Mouse (Mus musculus) naive thymus-derived CD4-positive, alpha-beta T cell, adult 2 months (primary cell): ENCODE results near the gene Psmc3ip.

Experiments
- DNase-seq: peaks from one replicate; pipeline ENCODE4 v3.0.0-alpha.2; 2011; ENCODE audit warnings: low read depth

The Psmc3ip gene

DNA sequence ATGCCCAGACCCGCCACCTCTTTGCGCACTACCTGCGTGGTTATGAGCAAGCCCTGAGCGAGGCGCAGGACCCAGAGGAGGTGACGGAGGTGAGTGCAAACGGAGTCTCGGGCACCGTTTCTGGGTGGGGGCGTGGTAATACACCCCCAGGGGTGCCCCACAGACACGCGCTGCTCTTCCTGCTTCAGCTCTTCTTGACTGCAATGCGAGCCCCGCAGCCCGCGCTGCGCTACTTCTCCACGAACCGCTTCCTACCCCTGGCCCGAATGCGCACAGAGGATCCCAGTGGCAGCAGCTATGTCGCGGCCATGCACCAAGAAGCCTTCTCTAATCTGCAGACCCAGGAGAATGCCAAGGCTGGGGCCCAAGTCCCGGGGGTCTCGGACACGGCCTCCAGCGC is 15.5 kb downstream of the Psmc3ip start:
- peak; percentile 46 for DNase-seq

DNA sequence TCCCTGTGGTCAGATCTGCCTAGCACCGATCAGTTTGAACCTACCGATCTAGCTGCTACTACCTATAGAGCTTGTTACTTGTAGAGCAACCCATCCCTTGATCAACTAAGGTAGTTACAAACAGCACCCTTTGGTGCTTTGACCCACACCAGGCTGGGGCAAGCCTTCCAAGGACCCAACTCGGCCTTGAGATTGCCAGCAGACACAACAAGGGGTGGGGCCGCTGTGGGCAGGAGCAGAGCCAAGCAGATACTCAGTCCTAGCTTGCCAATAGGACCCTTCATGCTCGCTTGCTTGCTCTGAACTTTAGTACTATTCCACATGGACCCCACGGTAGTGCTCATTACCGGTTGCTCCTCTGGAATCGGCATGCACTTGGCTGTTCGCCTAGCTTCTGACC is 17.1 kb downstream of the Psmc3ip start, which contains the start of gene Hsd17b1:
Hsd17b1 (plus strand) TSS at position 291 of the 400 bp plus-strand sequence.
- no peak for DNase-seq

- no peak for DNase-seq
These were observed 23.3 kb downstream of the Psmc3ip start for GRCm38 (mm10) chr11:101071810-101072428.

DNA sequence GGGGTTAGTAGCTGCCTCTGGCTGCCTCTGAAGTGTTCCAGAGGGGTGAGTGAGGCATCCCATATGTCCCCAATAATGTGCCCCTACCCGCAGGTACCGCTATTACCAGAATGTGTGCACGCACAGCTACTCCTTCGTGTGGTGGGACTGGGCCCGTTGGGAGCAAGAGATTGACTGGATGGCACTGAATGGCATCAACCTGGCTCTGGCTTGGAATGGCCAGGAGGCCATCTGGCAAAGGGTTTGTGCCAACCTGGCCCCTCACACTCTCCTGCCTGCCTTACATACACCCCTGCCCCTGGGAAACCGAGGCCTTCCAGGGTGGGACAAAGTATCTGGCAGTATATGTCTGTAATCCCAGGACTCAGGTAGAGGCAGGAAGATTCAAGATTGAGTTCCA is 24.2 kb downstream of the Psmc3ip start:
- no peak for DNase-seq

DNA sequence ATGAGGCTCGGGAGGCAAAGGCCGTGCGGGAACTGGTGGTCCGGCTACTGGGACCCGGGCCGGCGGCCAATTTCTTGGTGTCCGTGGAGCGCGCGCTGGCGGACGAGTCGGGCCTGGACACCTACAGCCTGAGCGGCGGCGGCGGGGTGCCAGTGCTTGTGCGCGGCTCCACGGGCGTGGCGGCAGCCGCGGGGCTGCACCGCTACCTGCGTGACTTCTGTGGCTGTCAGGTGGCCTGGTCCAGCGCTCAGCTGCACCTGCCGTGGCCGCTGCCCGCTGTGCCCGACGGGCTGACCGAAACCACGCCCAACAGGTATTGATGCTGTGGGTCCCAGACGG is 25.1 kb downstream of the Psmc3ip start:
- no peak for DNase-seq

DNA sequence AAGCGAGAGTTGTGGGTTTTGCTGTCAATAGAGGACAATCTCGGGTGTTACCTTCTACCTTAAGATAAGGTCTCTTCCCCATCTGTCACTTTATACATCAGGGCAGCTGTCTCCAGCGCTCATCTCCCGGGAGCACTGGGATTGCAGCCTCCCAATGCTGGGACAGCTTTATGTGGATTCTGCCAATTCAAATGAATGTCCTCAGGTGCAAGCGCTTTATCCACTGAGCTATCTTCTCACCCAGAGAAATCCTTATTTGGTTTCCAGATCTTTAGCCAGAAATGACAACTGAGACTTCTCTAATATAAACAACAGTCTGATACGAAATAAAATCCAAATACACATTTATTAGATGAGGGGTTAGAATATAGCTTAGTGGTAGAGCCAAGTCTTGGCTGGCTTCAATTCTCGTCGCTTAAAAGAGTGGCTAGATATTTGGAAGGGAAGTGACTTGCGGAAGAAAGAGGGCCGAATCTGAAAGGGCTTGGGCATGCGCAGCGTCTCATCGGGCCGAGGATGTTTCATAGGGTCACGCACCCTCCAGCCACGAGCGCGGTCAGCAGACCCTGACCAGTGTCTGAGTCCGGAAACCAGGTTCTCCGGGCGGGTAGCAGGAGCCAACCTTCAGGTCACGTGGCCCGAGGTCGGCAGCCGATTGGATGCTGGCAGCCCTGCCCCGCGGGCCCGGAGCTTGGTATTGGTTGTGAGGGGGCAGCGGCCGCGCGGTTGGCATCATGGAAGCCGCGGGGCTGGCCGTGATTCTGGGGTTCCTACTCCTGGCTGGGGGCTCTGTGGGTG is 25.6 kb downstream of the Psmc3ip start, which contains the start of gene Naglu:
Naglu (plus strand) TSS at position 622 of the 798 bp plus-strand sequence.
- peak; percentile 90 for DNase-seq

DNA sequence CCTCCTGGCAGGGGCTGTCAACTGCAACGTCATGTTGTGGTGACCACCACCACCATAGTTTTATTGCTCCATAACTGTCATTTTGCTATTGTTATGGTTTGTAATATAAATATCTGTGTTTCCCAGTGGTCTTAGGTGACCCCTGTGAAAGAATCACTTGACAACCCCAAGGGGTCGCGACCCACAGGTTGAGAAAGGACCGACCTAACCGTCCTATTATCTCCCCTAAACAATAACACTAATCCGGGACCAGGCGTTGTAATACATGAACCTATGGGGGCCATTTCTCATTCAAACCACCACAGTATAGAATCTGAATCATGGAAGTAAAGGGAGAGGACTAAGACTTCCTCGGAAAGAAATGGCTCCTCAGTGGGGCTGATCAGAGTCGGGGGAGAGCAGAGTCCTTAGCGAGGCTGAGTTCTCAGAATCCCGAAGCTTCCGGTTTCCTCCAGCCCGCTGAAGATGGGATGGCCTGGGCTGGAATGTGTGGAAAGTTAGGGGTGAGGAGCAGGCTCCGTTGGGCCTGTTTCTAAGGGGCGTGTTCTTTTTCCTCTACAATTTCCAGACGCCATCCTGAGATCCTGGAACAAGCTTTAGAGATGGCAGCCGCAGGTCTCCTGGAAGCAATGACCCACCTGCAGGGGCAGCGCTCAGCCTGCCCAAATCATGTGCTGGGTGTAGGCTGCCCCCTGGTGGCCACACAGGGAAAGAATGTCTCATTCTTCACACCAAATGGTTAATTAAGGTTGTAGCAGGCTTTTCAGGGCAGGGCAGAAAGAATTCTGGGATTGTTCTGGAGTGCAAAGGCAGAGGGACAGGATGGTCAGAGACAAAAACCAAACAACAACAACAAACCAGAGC is 28.5 kb downstream of the Psmc3ip start:
- peak; percentile 88 for DNase-seq

GRCm38 (mm10) chr11:101065002-101065401 is 30.2 kb downstream of the Psmc3ip start:
- no peak for DNase-seq

GRCm38 (mm10) chr11:101064462-101064861 is 30.8 kb downstream of the Psmc3ip start:
- DNase-seq: peak; percentile 39

- peak; percentile 72 for DNase-seq
These were observed 31.4 kb downstream of the Psmc3ip start for GRCm38 (mm10) chr11:101063676-101064327.

- DNase-seq: no peak
These were observed 32.1 kb downstream of the Psmc3ip start for GRCm38 (mm10) chr11:101062971-101063675.

- DNase-seq: no peak
These were observed 32.9 kb downstream of the Psmc3ip start for GRCm38 (mm10) chr11:101062165-101062884.

- DNase-seq: no peak
These were observed 34.2 kb downstream of the Psmc3ip start for GRCm38 (mm10) chr11:101061049-101061448.

- no peak for DNase-seq
These were observed 35.1 kb downstream of the Psmc3ip start for GRCm38 (mm10) chr11:101060126-101060525.

GRCm38 (mm10) chr11:101059473-101059872 is 35.8 kb downstream of the Psmc3ip start:
- DNase-seq: no peak

DNA sequence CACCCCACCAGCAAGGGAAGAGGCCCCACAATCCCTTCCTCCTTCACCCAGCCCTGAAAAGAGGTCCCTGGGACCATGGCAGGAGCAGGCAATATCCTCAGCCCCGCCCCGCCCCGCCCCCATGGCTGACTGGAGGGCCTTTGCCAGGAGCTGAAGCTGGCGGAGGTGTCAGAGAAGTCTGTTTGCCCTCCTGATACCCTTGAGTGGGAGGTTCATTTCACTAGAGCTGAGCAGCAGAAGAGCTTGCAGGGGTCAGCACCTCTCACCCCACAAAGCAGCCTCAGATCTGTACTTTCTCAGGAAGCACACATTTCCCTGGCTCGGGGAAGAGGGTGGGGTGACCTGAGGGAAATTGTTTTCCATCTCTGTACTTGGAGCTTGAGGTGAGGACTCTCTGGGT is 36.5 kb downstream of the Psmc3ip start:
- no peak for DNase-seq

DNA sequence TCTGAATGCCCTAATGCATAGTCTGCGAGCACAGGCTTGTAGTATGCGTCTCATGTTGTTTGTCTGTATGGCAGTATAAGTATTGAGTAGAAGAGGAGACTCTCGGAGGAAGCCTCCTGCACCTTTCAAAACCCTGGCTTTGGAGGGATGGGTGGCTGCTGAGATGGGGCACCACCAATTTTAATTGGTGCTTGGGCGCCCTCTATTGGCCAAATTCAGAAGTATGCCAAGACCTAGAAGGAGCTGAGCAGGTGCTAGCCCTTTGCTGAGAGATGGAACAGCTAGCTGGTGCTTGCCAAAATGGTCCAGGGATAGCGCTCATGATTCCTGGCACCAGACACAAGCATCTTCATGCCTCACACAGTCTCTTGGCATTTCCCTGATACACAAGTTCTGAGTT is 37.4 kb downstream of the Psmc3ip start:
- peak; percentile 93 for DNase-seq

- no peak for DNase-seq
These were observed 38.4 kb downstream of the Psmc3ip start for GRCm38 (mm10) chr11:101056885-101057284.

DNA sequence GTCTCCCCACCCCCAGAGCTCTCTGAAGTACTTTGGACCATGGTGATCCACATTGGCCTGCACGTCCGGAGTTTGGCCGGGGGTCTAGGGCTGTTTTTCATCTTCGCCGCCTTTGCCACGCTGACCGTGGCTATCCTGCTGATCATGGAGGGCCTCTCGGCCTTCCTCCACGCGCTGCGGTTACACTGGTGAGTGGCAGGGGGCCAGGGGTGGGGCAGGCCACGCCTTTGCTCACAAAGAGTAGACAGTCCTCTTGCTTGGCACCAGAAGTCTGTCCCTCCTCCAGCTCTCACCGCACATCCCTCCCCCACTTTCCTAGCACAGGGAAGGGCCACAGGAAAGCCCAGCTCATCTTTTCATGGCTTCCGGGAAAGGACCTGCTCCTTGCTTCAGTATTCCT is 39.8 kb downstream of the Psmc3ip start:
- DNase-seq: no peak

DNA sequence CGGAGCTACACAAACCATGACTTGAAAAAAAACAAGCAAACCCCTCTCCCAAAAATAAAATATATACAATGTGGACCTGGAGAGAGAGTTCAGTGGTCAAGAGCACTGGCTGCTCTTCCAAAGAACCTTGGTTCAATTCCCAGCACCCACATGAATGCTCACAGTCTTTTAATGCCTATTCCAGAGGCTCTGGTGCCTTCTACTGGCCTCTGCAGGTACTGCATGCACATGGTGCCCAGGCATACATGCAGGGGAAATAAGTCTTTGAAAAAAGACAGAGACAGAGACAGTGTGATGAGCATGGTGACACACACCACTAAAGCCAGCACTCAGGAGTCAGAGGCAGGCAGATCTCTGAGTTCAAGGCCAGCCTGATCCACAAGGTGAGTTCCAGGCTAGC is 41.3 kb downstream of the Psmc3ip start:
- peak; percentile 58 for DNase-seq
